Mouse (Mus musculus) frontal cortex, postnatal 10 days (tissue): ENCODE measurements around the gene Rps21.
"Not testable (repeated sequence)": the region's sequence is repeated elsewhere in the genome, so short reads cannot be mapped to it uniquely, and the experiment has no call there.

Source experiments
- DNase-seq, 2 experiments: peaks; one replicate each; pipeline ENCODE4 v3.0.0; 2022; ENCODE audit warnings: low spot score in 2 of 2, mixed read lengths in 1 of 2

The Rps21 gene

DNA sequence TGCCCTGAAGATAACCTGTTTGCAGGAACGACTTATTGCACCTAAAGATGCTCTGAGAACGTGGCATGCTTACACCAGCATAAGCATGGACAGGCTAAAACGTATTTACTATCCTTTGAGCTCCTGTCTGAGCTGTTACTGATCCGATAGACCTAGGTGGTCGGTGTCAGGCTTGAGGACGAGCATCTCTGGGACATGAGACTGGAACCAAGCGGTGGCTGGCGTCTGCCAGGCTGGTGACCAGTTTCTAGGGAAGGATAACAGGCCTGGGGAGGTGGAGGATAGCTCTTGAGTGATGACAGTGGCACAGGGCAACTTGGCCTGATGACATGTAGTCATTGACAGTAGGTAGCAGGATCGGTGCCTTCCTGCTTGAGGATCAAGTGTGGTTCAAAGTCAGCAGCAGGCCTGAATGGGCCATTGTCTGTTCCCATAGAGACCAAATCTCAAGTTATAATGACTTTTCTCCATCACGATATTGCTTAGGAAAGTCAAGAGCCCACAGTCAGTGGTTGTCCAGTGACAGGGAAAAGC lies 1.8 kb downstream of the Rps21 start:
- DNase-seq, result not testable (repeated sequence)

DNA sequence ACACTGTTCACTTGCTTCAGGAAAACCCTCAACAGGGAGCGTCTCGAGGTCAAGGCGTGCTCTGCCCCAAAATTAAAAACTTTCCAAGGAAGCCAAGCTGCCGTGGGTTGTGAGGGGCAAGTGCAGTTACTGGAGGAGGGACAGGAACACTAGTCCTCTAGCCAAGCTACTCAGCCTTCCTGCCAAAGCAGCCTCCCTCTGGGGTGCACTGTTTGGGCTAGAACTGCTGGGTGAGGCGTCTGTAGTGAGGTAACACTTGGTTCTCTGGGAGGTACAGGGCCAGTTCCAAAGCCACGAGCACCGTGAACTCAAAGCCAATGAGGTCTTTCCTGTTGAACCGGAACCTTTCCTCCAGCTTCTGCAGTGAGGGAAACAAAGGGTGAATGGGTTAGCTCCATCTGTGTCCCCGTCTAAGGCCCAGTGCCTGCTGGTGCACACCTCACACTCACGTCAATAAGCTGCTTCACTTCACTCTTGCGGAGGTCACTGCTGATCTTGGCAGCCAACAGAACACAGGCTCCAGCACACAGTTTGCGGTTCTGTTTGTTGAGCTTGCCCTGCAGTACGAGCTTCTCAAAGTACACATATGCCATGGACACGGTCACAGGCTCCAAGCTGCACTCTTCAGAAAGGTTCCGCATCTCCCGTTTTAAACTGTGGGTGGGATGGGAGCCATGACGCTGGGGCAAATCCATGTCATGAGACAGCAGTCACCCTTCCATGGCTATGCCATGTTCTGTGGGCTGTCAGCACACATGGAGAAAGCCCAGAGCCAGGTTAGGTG lies 2.8 kb downstream of the Rps21 start:
- DNase-seq, result not testable (repeated sequence)

DNA sequence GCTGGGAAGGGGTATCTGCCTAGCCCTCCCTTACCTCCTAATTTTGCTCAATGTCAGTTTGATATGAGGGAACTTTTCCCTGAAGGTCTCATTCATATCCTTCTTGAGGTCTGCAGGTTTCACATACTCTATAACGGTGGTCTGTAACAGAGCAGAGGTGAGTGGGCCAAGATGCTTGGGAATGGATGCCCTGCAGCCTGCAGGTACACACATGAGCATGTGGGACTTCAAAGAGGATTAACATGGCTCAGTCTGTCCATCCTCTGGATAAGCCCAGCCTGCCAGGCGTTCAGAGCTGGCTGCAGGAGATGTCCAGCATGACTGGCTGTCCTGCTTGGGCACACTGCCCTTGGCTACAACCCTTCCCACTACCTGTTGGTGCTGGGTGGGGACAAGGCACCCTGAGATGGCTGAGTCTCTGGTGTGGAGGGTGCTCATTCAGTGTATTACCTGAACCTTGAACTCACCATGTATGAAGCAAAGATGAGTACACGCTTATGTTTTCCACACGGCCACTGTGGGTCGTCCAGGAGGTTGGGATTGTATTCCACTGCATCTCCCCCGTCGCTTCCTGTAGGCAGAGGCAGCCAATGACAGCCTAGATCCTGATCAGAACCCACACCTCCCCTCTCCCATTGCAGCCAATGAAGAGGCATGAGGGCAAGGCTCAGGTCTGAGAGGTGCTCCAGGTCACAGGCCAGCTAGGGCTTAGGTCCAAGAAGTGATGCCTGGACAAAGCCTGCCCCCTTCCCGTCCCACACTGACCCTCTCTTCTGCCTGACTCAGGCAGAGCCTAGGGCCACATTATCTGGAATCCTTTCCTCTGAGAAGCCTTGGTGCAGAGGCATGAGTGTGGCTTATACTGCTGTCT lies 3.7 kb downstream of the Rps21 start:
- no peak for DNase-seq

- DNase-seq, result no peak
These were observed 4.7 kb downstream of the Rps21 start for GRCm38 (mm10) chr2:180261901-180262300.

DNA sequence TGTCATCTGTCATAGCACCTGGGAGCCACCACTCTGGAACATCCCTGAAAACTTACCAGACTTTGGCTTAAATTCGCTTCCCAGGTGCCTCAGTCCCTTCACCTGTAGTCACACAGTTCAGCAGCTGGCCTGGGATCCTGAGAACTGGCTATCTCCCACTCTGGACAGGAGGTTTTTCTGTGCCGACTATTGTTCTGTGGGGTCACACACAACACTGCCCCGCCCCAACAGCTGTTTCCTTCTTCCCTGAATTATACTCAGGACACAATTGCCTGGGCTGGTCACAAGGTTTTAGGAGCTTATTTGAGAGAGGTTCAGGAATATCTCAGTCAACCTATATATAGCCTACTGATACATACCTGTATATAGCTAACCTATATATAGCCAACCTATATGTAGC lies 5.3 kb downstream of the Rps21 start:
- no peak for DNase-seq

GRCm38 (mm10) chr2:180262891-180263290 lies 5.7 kb downstream of the Rps21 start:
- DNase-seq, result no peak

DNA sequence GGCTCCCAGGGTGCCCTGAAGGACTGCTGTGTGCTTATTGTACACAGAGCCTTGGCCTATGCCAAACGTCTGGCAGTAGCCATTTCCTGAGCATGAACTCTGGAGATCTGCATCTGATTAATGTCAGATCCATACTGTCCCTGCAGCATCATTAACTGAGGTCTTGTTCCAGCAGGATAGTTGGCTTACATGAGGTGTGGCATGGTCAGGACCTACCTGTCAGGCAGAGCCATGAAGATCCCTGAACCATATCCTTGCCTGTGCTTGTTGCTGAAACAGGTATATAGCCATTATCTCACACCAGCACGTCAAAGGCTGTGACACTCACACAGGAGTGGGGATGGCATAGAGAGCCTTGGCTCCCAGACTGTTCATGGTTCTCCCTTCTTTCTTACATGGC lies 10.8 kb downstream of the Rps21 start:
- DNase-seq, result no peak

DNA sequence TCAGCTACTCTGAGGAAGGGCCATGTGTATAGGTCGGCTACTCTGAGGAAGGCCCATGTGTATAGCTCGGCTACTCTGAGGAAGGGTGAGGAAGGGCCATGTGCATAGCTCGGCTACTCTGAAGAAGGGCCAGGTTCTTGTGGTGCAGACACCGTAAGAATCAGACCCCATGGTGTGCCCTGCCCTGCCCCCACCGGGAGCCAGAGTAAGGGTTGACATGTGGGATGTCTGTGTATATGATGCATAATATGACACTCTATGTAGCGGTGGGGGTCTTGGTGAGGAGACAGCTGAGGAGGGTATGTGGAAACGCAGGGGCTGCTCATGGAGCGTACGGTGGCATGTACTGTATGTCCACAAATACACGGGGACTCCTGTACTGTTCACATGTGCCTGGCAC lies 12.2 kb downstream of the Rps21 start:
- no peak for DNase-seq

- DNase-seq, result no peak
These were observed 13.5 kb downstream of the Rps21 start for GRCm38 (mm10) chr2:180270537-180271255.

DNA sequence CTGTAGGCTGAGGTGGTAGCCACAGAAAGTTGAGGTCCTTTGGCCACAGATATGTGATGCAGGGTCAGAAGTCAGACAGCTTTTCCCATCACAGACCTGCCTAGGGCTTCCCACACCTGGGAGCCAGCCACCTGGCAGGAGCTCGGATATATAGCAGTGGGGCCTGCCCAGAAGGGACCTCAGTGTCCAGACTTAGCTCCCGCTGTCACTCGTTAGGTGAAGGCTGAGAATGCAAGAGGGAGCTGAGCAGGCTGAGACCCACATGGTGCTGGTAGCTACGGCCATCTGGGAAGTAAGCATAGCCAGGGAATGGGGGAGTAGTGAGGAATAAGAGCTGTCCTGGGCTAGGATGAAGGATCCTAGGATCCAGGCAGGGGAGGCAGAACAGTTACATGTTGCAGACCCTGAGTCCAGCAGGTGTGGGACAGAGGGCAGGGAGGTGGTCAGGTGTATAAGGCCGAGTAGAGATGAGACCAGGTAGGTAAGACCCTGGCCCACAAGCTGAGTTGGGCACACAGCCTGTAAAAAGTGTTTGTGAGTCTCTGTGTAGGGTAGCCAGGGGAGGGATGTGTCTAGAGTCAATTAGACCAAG lies 14.7 kb downstream of the Rps21 start:
- no peak for DNase-seq

- DNase-seq, result peak; percentile 61 to 75
These were observed 15.7 kb downstream of the Rps21 start for GRCm38 (mm10) chr2:180272884-180273321.

- peak; percentile 91 for DNase-seq
These were observed 16.4 kb downstream of the Rps21 start, which contains the start of gene Cables2 for GRCm38 (mm10) chr2:180273394-180274244. Gene Cables2, minus strand, starts transcription at chr2:180273496.

DNA sequence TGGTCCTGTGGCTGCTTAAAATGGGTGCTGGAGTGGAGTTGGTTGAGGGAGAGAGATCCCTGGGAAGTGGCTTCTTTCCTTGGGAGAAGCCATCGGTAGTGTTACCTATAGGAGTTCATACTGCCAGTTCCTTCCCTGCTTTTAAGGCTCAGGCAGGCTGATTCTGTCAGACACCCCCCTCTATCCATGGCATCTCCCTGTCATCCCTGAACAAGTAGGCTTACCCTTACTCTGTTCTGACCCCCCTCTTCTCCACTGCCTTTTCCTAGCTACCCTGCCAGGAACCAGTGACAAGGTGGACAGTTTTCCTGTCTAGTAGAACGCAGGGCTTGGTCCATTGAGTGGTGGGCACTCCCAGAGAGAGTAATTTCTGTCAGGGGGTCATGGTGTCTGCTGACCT lies 17.3 kb downstream of the Rps21 start:
- no peak for DNase-seq

- DNase-seq, result peak in 1 of 2 experiments; percentile 79
These were observed 18.7 kb downstream of the Rps21 start for GRCm38 (mm10) chr2:180275836-180276235.

DNA sequence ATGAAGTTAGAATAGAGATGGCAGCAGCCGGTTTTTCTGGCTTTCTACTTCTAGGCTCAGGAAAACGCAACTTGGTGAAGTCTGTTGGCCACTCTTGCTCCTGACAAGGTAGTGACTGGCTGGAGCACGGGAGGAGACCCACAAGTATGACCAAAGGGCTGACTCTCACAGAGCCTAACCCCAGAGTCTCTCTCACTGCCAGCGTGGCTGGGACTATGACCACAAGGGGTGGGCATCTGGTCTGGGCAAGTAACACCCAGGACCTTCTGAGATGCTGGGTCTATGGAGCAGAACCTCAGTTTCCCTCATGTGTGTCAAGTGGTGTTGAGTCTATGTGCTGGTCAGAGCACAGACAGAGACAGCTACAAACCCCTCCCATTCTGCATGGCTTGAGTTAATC lies 19.2 kb downstream of the Rps21 start:
- no peak for DNase-seq

- DNase-seq, result no peak
These were observed 19.7 kb downstream of the Rps21 start for GRCm38 (mm10) chr2:180276851-180277259.

GRCm38 (mm10) chr2:180277773-180278320 lies 20.7 kb downstream of the Rps21 start:
- DNase-seq, result no peak

- no peak for DNase-seq
These were observed 22.1 kb downstream of the Rps21 start for GRCm38 (mm10) chr2:180279321-180279720.

DNA sequence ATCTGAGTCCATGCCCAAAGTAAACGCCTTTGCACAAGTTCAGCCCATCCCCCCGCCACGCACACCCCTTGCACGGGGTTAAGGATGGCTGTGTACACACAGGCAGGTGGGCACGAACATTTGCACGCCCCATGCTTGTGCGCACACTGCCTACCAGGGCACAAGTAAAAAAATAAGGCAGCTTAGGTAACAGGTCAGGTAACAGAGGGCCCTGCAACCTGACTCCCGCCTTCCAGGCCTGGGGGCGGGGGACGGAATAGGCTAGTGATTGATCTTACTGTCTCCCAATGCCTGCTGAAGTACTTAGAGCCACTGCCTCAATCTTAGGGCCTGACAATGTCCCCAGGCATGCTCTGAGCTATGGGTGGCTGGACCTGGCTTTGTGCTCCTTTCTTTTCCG lies 31.8 kb downstream of the Rps21 start:
- DNase-seq, result no peak

DNA sequence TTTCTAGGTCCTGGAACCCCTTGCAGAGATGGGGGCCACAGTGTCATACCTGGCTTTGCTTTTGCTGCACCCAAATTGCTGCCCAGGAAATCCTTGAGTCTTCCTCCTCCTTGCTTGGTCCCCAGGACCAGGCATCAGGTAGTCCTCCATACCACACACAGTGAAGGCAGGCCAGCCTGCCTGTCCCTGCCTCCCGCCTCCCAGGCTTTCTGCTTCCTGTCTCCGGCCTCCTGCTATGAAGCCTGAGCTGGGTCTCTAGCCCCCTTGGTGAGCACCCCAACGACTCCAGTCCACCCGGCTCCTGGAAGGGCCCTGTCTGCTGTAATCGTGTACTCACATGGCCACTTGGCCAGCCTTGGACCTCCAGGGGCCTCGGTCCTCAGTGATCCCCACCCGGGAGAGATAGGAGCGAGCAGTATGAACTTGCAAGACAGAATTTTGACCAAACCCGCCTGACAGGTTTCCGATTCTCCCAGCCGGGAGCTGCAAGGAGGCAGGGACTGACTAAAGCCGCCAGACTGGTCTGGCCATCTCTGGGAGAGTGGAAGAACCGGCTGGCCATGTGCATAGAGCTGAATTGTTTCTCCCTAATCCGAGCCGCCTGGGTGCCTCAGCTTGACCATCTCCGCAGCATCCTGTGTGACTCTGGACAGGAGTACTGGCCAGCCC lies 32.4 kb downstream of the Rps21 start, which contains the start of gene Rbbp8nl:
TSS of gene Rbbp8nl (minus strand) at position 440 of the 669 bp plus-strand sequence.
- DNase-seq, result no peak
